Mouse (Mus musculus): ENCODE results near the gene Naa35.

DNA sequence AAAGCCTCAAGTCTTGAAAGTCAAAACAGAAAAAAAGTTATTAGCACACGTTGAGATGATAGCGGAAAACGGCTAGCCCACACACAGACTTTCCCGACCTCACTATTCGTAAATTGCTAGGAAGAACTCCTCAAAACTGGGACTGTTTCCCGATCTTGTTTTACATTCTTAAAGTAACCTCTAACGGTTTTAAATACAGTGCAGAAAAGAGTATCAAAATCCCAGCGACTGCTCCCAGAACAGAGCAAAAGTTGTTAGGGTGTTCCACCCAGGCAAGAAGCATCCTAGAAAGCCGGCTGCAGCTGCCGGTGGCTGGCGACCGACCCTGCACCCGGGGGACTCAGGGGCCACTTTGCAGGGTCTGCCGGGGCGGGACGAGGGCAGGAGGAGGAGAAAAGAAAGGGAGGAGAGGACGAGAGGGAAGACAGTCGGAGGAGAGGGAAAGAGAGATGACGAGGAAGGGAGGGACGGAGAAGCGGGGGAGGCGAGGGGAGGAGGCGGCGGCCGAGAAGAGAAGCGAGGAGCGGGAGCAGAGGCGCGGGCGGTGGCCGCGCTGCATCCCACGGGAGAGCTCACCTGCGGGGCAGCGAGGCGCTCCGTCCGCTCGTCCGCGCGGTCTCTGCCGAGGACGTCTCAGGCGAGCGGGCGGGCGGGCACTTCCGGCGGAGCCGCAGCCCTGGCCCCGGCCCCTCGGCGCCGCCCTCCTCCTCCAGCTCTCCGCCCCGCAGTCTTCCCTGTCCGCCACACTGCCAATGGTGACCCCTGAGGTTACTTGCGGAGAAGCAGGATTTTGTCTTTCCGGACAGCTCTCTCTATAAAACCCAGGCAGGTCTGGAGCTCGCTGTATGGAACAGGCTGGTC is 90.3 kb downstream of the Naa35 start, which contains the start of gene Golm1:
- no peak for TF ChIP-seq CTCF (conservative IDR thresholded peaks at IDR 0.05; ENCODE audit: low read length)
- no peak for TF ChIP-seq NANOG (IDR thresholded peaks at IDR 0.05; ENCODE audit: borderline replicate concordance, low read length)
